Mouse (Mus musculus): ENCODE results near the gene Cobl.

- TF ChIP-seq CTCF (IDR thresholded peaks at IDR 0.05; ENCODE audit: insufficient read depth, low read length), result no peak
- TF ChIP-seq POLR2A (IDR thresholded peaks at IDR 0.05; ENCODE audit: borderline replicate concordance, extremely low read depth, low read depth, low read length), result no peak
Measured at GRCm38 (mm10) chr11:12493791-12494190, 29.0 kb upstream of the Cobl start.
